Mouse (Mus musculus) midbrain, embryonic 16.5 days (tissue): Measurements from ENCODE around the gene Srl. TPM values are rescaled to one million over a fixed set of nuclear protein-coding genes. Genes with fewer than 3 reads are reported as not detected.

Source experiments
- ATAC-seq: fragments of 200-750 bp; cut with Nextera tagmentation; 2 replicates; pipeline ENCODE4 v1.8.0; 2017; ENCODE audit warnings: moderate TSS enrichment
- H3K27ac ChIP-seq: fragments of 300-500 bp; sonication (generic); 2 replicates; pipeline ENCODE4 v1.5.1; 2014; ENCODE audit warnings: mild to moderate bottlenecking, low read length, mixed read lengths
- H3K27me3 ChIP-seq: fragments of 300-500 bp; sonication (generic); 2 replicates; pipeline ENCODE4 v1.6.1; 2014; ENCODE audit warnings: low read depth, low read length, mixed read lengths; ENCODE audit not compliant: control insufficient read depth, insufficient read depth
- H3K36me3 ChIP-seq: fragments of 300-500 bp; sonication (generic); 2 replicates; pipeline ENCODE4 v1.6.1; 2014; ENCODE audit warnings: mild to moderate bottlenecking, low read length, moderate library complexity, mixed read lengths; ENCODE audit not compliant: control insufficient read depth, insufficient read depth
- H3K4me1 ChIP-seq: fragments of 300-500 bp; sonication (generic); 2 replicates; pipeline ENCODE4 v1.6.1; 2014; ENCODE audit warnings: mild to moderate bottlenecking, low read length, mixed read lengths; ENCODE audit not compliant: control insufficient read depth, insufficient read depth
- H3K4me2 ChIP-seq: fragments of 300-500 bp; sonication (generic); 2 replicates; pipeline ENCODE4 v1.6.1; 2014; ENCODE audit warnings: mild to moderate bottlenecking, low read length, mixed read lengths
- H3K4me3 ChIP-seq: fragments of 300-500 bp; sonication (generic); 2 replicates; pipeline ENCODE4 v1.5.1; 2014; ENCODE audit warnings: low read depth, mild to moderate bottlenecking, low read length, moderate library complexity, mixed read lengths
- H3K9ac ChIP-seq: fragments of 300-500 bp; sonication (generic); 2 replicates; pipeline ENCODE4 v1.6.1; 2014; ENCODE audit warnings: low read depth, low read length, mixed read lengths
- H3K9me3 ChIP-seq: fragments of 300-500 bp; sonication (generic); replicated peaks from 2 replicates; pipeline ENCODE4 v1.6.1; 2014; ENCODE audit warnings: mild to moderate bottlenecking, low read length, mixed read lengths; ENCODE audit not compliant: control insufficient read depth, poor library complexity, severe bottlenecking
- WGBS: fragments of 180-500 bp; shearing (Covaris S2); extraction: QIAGEN DNeasy Blood & Tissue Kit; methylation state at CpG from one replicate; pipeline ENCODE4 v1.1.7; 2014; 5-methylcytosine and 5-hydroxymethylcytosine counted together
- polyA plus RNA-seq: library from polyadenylated mRNA; unstranded; fragments of >200 nt; fragmentation: Nextera tagmentation; extraction: Ambion mirVana; gene quantifications from 2 replicates; pipeline ENCODE4 v1.2.1, GENCODE M21; 2015

Srl gene
- polyA plus RNA-seq, 1 experiment from 2014 or later = 23.0 TPM

- no peak overlapping the region for H3K9ac ChIP-seq
- H3K27me3 ChIP-seq = no peaks in the 10 kb centered on the region
- H3K4me3 ChIP-seq = no peak overlapping the region
- no peaks in the 10 kb centered on the region for H3K36me3 ChIP-seq
- WGBS = 90% methylated on average over 6 of the region's 6 CpGs
- no peaks in the 10 kb centered on the region for H3K9me3 ChIP-seq
- H3K4me1 ChIP-seq = no peaks in the 10 kb centered on the region
- H3K4me2 ChIP-seq = no peak overlapping the region
- H3K27ac ChIP-seq = no peak overlapping the region
- no peak for ATAC-seq
Observed at GRCm38 (mm10) chr16:4449418-4449817, 92.2 kb downstream of the Srl start.

DNA sequence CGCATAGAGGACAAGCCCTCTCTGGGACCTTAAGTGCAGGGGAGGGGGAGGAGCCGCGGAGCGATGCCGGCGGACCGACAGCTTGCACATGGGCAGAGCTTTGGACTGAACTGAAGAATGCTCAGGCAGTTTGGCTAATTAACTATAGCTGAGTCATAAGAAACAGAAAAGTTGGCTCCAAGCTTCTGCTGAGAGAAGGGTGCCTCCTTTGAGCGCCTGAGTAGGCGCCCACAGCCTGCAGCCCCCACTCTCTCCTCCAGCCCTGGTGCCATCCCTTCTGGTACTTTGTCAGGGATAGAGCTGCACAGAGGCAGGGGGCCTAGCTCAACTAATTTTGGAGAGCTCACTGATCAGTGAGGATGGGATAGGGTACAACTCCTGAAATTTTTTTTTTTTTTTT, 93.4 kb downstream of the Srl start:
- Histone ChIP-seq H3K9me3 (no peaks in the 10 kb centered on the region), H3K4me2 (no peak overlapping the region), H3K27me3 (no peaks in the 10 kb centered on the region), H3K9ac (no peak overlapping the region), H3K27ac (no peak overlapping the region), H3K4me1 (no peaks in the 10 kb centered on the region), H3K36me3 (no peaks in the 10 kb centered on the region), H3K4me3 (no peak overlapping the region)
- ATAC-seq = no peak
- WGBS = 54% methylated on average over 9 of the region's 9 CpGs

DNA sequence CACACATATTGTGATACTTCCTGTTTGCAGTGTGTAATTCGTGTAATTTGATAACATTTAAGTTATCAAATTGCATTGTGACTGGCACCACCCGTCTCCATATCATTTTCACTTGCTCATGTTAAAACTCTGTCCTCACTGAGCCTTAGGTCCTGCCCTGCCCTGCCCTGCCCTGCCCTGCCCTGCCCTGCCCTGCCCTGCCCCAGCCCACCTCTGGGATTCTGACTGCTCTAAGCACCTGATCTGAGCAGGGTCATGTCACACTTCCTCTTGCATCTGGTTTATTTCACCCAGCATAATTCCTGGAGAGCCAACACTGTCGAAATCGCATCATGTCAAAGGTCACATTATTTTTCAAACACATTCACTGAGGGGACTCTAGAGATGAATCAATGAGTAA, 95.2 kb downstream of the Srl start:
- WGBS = 89% methylated on average over 4 of the region's 4 CpGs

GRCm38 (mm10) chr16:4444378-4444777, 97.2 kb downstream of the Srl start:
- Histone ChIP-seq H3K27me3 (no peaks in the 10 kb centered on the region), H3K9me3 (no peaks in the 10 kb centered on the region), H3K9ac (no peak overlapping the region), H3K27ac (no peak overlapping the region), H3K4me1 (no peaks in the 10 kb centered on the region), H3K4me3 (no peak overlapping the region), H3K36me3 (no peaks in the 10 kb centered on the region), H3K4me2 (no peak overlapping the region)
- 76% methylated on average over 1 of the region's 1 CpGs for WGBS
- ATAC-seq = no peak

More for the DNA sequence above, 95.2 kb downstream of the Srl start:
- Histone ChIP-seq H3K9ac (no peak overlapping the region), H3K4me1 (no peaks in the 10 kb centered on the region), H3K27ac (no peak overlapping the region), H3K9me3 (no peaks in the 10 kb centered on the region), H3K27me3 (no peaks in the 10 kb centered on the region), H3K36me3 (no peaks in the 10 kb centered on the region), H3K4me3 (no peak overlapping the region), H3K4me2 (no peak overlapping the region)
- no peak for ATAC-seq

GRCm38 (mm10) chr16:4439302-4440066, 102.1 kb downstream of the Srl start:
- ATAC-seq = no peak
- 75% methylated on average over 10 of the region's 10 CpGs for WGBS
- H3K4me1 ChIP-seq = no peaks in the 10 kb centered on the region
- H3K4me3 ChIP-seq = no peak overlapping the region
- no peaks in the 10 kb centered on the region for H3K36me3 ChIP-seq
- no peaks in the 10 kb centered on the region for H3K27me3 ChIP-seq
- no peak overlapping the region for H3K9ac ChIP-seq
- H3K27ac ChIP-seq = no peak overlapping the region
- H3K4me2 ChIP-seq = no peak overlapping the region
- H3K9me3 ChIP-seq = no peaks in the 10 kb centered on the region

DNA sequence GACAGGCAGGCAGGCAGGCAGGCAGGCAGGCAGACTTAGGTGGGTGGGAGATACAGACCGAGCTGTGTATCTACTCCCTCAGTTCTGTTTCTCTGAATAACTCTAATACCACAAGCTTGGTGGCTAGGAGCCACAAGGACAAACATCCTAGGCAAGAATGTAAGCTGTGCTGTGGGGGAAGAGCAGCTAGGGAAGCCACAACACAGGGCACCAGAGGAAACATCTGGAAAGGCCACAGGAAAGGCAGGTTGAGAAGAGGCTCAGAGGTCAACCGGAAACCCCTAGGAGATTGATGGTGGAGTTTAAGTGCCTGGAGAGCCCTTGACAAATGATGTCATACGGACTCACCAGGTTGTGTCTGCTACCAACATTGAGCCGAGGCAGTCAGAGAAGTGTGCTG, 104.9 kb downstream of the Srl start:
- H3K36me3 ChIP-seq = no peaks in the 10 kb centered on the region
- no peak overlapping the region for H3K27ac ChIP-seq
- H3K4me3 ChIP-seq = no peak overlapping the region
- no peaks in the 10 kb centered on the region for H3K27me3 ChIP-seq
- no peak for ATAC-seq
- H3K4me1 ChIP-seq = no peaks in the 10 kb centered on the region
- no peak overlapping the region for H3K4me2 ChIP-seq
- H3K9me3 ChIP-seq = no peaks in the 10 kb centered on the region
- 80% methylated on average over 4 of the region's 4 CpGs for WGBS
- no peak overlapping the region for H3K9ac ChIP-seq

- H3K4me3 ChIP-seq = no peak overlapping the region
- H3K4me2 ChIP-seq = no peak overlapping the region
- no peaks in the 10 kb centered on the region for H3K4me1 ChIP-seq
- H3K27ac ChIP-seq = no peak overlapping the region
- H3K9me3 ChIP-seq = no peaks in the 10 kb centered on the region
- WGBS = 96% methylated on average over 2 of the region's 2 CpGs
- no peaks in the 10 kb centered on the region for H3K36me3 ChIP-seq
- no peaks in the 10 kb centered on the region for H3K27me3 ChIP-seq
- ATAC-seq = no peak
- H3K9ac ChIP-seq = no peak overlapping the region
Observed at GRCm38 (mm10) chr16:4435371-4435770, 106.2 kb downstream of the Srl start.

DNA sequence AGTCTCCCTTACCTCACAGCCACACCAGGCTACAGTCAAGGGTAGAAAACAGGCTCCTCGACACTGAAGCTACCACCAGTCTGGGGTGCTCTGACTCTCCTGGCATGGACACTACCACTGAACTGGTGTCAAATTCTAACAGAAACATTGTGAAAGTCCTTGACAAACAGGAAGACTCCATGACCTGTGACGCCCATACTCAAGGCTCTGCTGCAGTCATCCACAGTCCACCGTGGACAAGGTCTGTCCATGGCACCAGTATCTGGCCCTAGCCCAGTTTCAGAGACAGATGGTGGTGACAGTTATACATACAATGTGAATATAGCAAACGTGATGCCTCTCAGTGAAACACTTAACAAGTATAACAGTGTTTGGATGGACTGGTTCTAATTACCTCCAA, 109.8 kb downstream of the Srl start:
- ATAC-seq = no peak
- Histone ChIP-seq H3K27ac (no peak overlapping the region), H3K36me3 (no peaks in the 10 kb centered on the region), H3K4me1 (no peaks in the 10 kb centered on the region), H3K4me2 (no peak overlapping the region), H3K27me3 (no peaks in the 10 kb centered on the region), H3K9ac (no peak overlapping the region), H3K9me3 (no peaks in the 10 kb centered on the region), H3K4me3 (no peak overlapping the region)
- WGBS = 87% methylated on average over 4 of the region's 4 CpGs

DNA sequence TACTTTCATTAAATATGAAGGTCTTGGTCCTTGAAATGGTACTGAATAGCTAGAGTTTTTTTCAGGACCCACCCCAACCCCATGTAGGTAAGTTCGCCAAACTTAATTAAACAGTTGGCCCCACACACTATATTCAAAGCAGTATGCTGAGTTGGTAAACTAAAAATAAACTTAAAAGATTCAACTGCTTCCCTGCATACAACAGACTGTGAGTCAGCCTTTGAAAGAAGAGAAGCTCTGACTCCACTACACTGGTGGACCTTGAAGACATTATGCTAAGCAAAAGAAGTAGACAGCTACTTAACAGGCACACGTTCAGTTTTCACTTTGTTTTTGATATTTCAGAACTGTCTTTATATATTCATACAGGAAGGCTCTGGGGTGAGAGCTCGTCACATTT, 110.6 kb downstream of the Srl start:
- ATAC-seq = no peak
- Histone ChIP-seq H3K4me1 (no peaks in the 10 kb centered on the region), H3K27me3 (no peaks in the 10 kb centered on the region), H3K4me2 (no peak overlapping the region), H3K27ac (no peak overlapping the region), H3K9ac (no peak overlapping the region), H3K4me3 (no peak overlapping the region), H3K36me3 (no peaks in the 10 kb centered on the region), H3K9me3 (no peaks in the 10 kb centered on the region)
- WGBS = 86% methylated on average over 3 of the region's 3 CpGs
